Mouse (Mus musculus) bone marrow macrophage, adult 2 months (primary cell): ENCODE measurements around the gene Gata3. TPM values are rescaled to one million over a fixed set of nuclear protein-coding genes. Genes with fewer than 3 reads are reported as not detected.

Experiments used
- H3K27ac ChIP-seq: 2 replicates; pipeline ENCODE4 v1.5.1; 2012; ENCODE audit warnings: low read depth, low read length; ENCODE audit not compliant: insufficient read depth
- H3K4me1 ChIP-seq: 2 replicates; pipeline ENCODE4 v1.6.1; 2012; ENCODE audit warnings: low read length; ENCODE audit not compliant: control insufficient read depth, insufficient read depth
- H3K4me3 ChIP-seq: 2 replicates; pipeline ENCODE4 v1.5.1; 2012; ENCODE audit warnings: mild to moderate bottlenecking, low read length, moderate library complexity; ENCODE audit not compliant: insufficient read depth
- CTCF ChIP-seq: IDR thresholded peaks from 2 replicates; pipeline ENCODE4 v1.5.1; 2012; ENCODE audit warnings: low read depth, mild to moderate bottlenecking, low read length, moderate library complexity
- POLR2A ChIP-seq: IDR thresholded peaks from 2 replicates; pipeline ENCODE4 v1.6.1; 2012; ENCODE audit warnings: mild to moderate bottlenecking, low read depth, low read length, borderline replicate concordance
- polyA plus RNA-seq: library from polyadenylated mRNA; stranded (reverse); fragments of >200 nt; gene quantifications from 2 replicates; pipeline ENCODE4 v1.2.4, GENCODE M21; 2012; ENCODE audit not compliant: missing spikeins, insufficient read depth, insufficient read length

The Gata3 gene
- polyA plus RNA-seq, 1 experiment, result not detected

GRCm38 (mm10) chr2:9852851-9853576, 36.8 kb downstream of the Gata3 start:
- TF ChIP-seq CTCF (no peak), POLR2A (no peak)
- H3K27ac ChIP-seq, result no peak overlapping the region
- H3K4me1 ChIP-seq, result no peaks in the 10 kb centered on the region
- H3K4me3 ChIP-seq, result no peak overlapping the region

DNA sequence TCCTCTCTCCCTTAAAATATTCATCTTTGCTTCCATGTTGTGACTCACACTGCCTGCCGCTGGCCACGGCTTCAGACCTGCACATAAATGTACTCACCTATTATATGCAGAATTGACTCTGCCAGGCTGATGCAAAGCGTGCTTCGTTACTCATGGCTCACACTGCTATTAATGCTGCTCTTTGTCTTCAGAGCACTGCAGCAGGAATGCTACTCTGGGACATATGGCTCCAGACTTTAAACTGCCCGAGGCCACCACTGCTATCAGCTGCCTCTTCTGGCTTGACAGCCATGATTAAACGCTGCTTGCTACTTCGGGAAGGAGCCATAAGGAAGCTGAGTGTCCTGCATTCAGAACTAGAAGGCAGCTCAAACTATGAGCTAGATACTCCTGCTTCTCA, 54.6 kb downstream of the Gata3 start:
- Histone ChIP-seq H3K27ac (no peak overlapping the region), H3K4me1 (no peaks in the 10 kb centered on the region), H3K4me3 (no peak overlapping the region)
- TF ChIP-seq POLR2A, result no peak
- TF ChIP-seq CTCF, result no peak

GRCm38 (mm10) chr2:9833712-9834111, 56.1 kb downstream of the Gata3 start:
- H3K4me1 ChIP-seq, result no peaks in the 10 kb centered on the region
- TF ChIP-seq POLR2A (no peak), CTCF (no peak)
- no peak overlapping the region for H3K4me3 ChIP-seq
- no peak overlapping the region for H3K27ac ChIP-seq

- Histone ChIP-seq H3K4me3 (no peak overlapping the region), H3K27ac (no peak overlapping the region), H3K4me1 (no peaks in the 10 kb centered on the region)
- TF ChIP-seq POLR2A, result no peak
- TF ChIP-seq CTCF, result no peak
Measured at GRCm38 (mm10) chr2:9827624-9828023, 62.2 kb downstream of the Gata3 start.

GRCm38 (mm10) chr2:9820611-9821010, 69.2 kb downstream of the Gata3 start:
- TF ChIP-seq POLR2A (no peak), CTCF (no peak)
- H3K27ac ChIP-seq, result no peak overlapping the region
- no peaks in the 10 kb centered on the region for H3K4me1 ChIP-seq
- no peak overlapping the region for H3K4me3 ChIP-seq

DNA sequence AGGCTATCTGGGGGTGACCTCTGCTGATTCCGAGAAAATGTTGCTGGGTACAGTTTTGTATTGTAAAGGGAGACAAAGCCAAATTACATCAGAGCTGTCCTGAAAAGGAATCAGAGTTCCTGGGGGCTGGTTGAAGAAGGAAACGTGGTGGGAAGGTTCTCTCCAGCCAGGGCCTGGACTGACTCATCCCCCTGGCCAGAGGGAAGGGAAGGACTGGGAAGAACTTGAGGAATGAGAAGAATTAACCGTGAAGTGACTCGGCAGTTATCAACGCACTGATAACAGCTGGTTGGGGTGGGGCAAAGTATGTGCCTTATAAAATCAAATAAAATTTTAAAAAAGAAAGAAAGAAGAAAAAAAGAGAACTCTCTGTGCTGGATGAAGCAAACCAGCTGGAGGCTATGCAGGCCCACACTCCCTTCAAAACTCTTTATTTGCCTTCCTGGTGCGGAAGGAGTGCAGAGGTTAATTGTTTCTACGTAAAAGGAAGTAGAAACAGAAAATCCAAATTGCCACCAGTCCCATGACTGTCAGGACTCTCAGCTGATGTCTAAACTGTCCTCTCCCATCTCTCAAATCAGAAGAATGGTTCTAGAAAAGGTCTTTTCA, 71.6 kb downstream of the Gata3 start:
- TF ChIP-seq CTCF (no peak), POLR2A (no peak)
- Histone ChIP-seq H3K4me1 (no peaks in the 10 kb centered on the region), H3K27ac (no peak overlapping the region), H3K4me3 (no peak overlapping the region)

Other genes with a start within 250 kb of the Gata3 start
- not detected in 2 replicates for gene 4930412O13Rik, start 8.8 kb downstream of the Gata3 start, polyA plus RNA-seq
- not detected in 2 replicates for gene 9230102O04Rik, start 494 bp downstream of the Gata3 start, polyA plus RNA-seq
- gene Taf3, start 158.6 kb upstream of the Gata3 start, polyA plus RNA-seq, result 9.8 and 13.2 TPM in 2 replicates
- 260 and 268 TPM in 2 replicates for gene Atp5c1, start 190.5 kb upstream of the Gata3 start, polyA plus RNA-seq
- gene Kin, start 190.6 kb upstream of the Gata3 start, polyA plus RNA-seq, result 29.6 and 37.0 TPM in 2 replicates
- 0.25 TPM in 1 of 2 replicates, not detected in the other for gene Itih2, start 241.4 kb upstream of the Gata3 start, polyA plus RNA-seq